Mouse (Mus musculus): ENCODE data around the gene Gdf9.

- no peak for TF ChIP-seq CTCF (IDR thresholded peaks at IDR 0.05; ENCODE audit: low read depth)
- no peak for TF ChIP-seq EP300 (IDR thresholded peaks at IDR 0.05; ENCODE audit: low read depth)
Observed at GRCm38 (mm10) chr11:53428716-53429057, 2.1 kb upstream of the Gdf9 start.

All from heart, postnatal 0 days (tissue).